Mouse (Mus musculus): ENCODE results near the gene Cox10.
A peak's percentile ranks its signal among the peaks of the same experiment; 100 is the strongest.

Cox10 gene

DNA sequence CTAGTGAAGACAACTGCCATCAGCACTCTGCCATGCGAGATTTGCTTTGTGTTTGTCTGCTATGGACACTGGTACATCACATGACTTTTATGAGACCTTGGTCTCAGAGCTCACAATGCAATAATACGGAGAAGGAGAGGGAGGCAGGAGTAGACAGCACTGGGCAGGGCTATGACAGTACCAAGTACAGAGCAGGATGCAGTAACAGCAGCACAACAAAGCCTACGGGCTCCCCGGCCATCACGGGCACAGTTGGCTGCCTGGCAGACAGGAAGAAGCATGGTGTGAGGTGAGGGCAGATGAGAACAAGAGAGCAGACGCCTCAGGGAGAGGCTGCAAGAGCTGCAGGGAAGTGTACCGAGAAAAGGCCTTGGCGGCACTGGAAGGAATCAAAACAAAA lies 87.3 kb downstream of the Cox10 start:
- no peak for DNase-seq

GRCm38 (mm10) chr11:63990759-63991158 lies 88.5 kb downstream of the Cox10 start:
- DNase-seq: no peak

- DNase-seq: no peak
These were observed 89.0 kb downstream of the Cox10 start for GRCm38 (mm10) chr11:63990311-63990710.

DNA sequence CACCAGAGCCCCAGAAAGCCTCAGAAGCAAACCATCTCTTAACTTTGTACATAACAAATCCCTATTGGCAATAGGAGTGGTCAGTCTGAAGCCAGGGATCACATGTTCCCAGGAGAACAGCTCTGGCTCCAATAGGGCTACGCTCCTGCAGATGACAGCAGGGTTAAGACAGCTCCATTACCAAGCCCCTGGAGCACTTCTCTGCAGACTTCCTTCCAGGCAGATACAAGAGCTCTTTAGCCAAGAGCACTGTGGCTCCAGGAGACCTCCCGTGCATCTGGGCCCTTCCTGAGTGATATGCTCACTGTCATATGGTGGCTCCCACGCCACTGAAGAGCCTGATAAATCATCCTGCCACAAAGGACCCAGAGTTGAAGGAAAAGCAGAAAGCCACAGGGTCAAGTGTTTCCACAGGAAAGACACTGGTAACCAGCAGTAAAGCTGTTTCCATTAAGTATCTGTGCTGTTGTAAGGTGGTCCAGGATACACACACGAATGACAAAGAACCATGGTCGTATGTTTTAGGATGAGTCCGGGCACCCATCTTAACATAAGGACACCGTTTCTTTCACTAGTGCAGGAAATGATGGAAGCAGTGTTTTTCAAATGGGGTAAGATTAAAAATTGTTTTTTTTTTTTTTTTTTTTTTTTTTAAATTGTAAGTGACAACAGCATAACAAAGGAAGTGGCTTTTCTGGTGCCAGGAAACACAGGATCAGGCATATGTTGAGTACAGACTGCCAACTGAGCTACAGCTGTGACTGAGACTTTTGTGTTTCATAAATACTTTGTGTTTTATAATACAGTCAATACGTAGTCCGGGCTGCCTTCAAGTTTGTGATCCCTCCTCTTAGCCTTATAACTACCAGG lies 90.0 kb downstream of the Cox10 start:
- DNase-seq: no peak

- DNase-seq: no peak
These were observed 91.1 kb downstream of the Cox10 start for GRCm38 (mm10) chr11:63988031-63988665.

GRCm38 (mm10) chr11:63986710-63987109 lies 92.6 kb downstream of the Cox10 start:
- DNase-seq: no peak

DNA sequence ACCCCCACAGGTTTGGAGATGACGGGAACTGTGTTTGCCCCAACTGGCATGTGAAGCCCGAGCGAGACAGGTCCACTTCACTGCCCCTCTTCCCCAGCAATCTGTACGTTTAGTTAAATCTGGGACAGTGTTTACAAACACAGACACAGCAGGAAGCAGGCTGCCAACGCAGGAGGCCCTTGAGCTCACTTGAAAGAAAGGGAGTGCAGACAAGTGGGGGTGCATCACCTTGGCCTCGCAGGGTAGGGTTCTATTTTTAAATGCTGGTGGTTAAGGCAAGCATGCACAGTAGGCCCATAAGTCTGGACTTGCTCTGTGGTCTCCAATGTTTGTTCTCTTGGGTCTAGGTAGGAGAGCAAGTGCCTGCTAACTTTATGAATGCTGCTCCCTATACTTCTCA lies 93.8 kb downstream of the Cox10 start:
- DNase-seq: peak in 1 of 2 experiments; percentile 27

DNA sequence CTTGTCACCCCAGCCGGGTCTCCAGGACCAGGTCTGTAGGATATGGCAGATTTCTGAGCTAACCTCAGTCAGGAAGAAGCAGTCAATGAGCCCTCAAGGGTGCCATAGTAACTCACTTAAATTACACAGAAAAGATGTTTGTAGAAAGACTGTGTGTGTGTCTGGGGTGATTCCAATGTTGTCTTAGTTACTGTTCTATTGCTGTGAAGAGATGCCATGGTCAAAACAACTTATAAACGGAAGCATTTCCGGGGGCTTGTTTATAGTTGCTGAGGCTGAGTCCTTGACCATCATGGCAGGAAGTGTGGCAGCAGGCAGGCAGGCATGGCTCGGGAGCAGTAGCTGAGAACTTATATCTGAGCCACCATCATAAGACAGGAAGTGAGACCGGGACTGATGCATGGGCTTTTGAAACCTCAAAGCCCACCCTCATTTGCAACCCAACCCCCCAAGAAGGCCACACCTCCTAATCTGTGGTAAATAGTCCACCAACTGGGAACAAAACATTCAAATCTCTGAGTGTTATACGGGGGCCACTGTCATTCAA lies 94.6 kb downstream of the Cox10 start:
- DNase-seq: no peak

- DNase-seq: no peak
These were observed 101.5 kb downstream of the Cox10 start for GRCm38 (mm10) chr11:63977741-63978140.

DNA sequence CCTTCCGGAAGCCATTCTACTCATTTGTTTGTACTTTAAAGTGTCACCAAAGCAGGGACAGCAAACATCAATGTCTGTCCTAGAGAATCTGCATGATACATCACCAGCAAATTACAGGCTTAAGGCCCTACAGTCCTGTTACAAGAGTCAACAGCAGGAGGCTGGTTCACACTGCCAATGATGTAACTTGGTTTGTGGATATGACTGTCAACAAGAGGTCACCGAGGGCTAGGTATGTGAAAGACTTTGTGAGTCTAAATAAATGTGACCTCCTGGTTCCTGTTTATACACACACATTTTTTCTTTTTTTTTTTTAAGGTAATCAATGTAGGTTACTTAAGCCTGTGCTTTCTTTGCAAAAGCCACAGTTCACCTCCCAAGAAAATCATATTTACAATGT lies 102.5 kb downstream of the Cox10 start:
- DNase-seq: no peak

DNA sequence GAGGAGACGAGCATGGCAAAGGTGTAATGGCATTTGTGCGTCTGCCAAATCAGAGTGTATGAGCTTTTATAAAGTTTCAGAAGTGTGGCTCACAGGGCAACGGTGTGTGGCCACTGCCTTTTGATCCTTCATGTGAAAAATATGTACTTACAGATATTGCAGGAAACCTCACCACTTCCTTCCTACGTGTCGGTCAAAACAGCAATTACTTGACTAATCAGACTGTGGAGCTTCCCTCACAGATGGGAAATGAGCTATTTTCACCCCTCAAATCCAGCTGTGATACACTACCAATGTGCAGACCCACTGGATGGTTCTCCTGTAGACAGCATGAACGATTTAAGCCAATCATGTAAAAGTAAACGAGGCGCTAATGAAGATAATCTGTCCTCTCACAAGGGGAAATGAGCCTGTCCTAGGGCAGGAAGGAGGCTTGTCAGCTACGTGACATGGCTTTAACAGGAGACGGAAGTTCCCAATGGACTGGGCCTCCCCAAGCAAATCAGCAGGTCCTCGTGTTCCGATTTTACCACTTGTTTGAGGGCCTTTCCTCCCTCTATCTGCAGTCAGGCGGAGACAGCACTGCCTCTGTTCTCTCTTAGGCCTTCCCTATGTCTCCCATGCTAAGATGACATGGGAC lies 103.9 kb downstream of the Cox10 start:
- no peak for DNase-seq

GRCm38 (mm10) chr11:63973973-63974372 lies 105.3 kb downstream of the Cox10 start:
- peak; percentile 41 to 65 for DNase-seq

- DNase-seq: no peak
These were observed 107.8 kb downstream of the Cox10 start for GRCm38 (mm10) chr11:63971462-63971861.

GRCm38 (mm10) chr11:63970818-63971217 lies 108.5 kb downstream of the Cox10 start:
- no peak for DNase-seq

GRCm38 (mm10) chr11:63969205-63969910 lies 109.9 kb downstream of the Cox10 start:
- DNase-seq: no peak

DNA sequence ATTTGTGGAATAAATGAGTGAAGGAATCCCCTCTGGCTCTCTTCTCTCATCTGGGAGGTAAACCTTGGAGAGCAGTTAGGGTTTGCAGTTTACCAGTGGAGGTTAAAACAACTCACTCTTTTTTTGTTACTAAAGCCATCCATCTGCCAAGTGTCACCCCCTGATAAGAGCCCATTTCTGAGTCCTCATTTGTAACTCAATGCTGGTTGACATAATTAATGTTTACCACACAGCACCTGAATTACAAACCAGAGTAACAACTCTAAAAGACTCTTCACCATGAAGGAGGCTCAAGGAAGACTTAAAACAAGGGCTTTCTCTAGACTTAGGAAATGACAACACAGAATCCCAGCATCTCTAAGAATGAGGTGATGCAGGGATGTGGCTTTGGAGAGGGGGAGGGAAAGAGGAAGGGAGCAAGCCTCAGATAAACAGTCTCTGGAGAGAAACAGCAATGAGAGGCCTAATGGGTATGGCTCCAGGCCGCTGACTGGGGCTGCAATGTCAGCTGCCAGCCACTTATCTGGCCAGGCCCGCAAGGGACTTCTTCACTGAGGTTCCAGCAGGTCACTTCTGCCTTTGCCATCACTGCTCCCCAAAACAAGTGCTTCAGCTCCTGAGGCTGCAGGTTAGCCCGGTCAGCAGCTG lies 110.8 kb downstream of the Cox10 start:
- DNase-seq: no peak

DNA sequence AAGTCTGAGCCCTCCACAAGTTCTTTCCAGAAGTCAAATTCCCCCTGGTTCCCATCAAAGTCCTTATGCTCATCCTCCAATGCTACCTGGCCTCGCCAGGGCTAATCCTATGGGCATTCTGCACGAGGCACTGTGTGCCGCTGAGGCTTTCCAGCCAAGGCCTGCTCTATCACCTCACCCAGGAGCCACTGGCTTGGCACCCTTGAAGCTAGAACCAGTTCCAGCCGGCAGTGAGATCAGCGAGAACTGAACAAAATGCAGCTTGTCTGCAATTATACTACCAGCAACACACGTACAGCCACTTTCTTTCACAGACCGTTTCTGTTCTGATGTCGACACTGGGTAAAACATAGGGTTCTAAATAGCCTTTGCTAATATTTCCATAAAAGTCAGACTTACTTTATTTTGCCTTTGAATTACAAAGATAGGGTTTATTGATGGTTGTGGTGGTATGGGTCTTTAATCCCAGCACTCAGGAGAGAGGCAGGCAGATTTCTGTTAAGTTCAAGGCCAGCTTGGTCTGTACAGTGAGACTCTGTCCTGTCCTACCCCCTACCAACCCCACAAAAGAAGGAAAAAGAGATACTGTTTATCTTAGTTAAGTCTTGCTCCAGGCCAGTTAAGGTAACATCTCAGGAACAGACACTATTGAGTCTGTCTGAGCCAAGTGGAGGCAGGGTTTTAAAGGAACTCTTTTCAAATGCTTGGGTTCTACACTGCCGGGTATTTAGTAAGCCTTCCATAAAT lies 111.5 kb downstream of the Cox10 start:
- DNase-seq: no peak

DNA sequence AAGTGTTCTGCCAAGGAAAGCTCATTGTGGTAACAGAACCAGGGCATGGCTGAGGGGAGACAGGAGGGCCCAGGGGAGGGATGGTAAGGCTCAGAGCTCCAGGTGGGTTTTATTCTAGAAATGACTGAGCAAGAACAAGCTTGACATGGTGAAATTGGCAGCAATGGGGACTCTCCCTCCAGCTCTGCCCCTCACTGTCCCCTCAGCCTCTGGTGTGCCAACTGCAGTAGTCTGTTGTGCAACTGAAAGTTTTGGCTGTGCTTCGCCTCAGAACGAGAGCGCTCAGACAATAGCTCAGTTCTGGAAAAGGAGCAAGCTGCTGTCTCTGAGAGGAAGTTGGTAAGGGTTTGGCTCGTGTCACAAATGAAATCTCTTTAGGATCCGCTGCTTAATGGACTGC lies 113.8 kb downstream of the Cox10 start:
- DNase-seq: peak; percentile 36 to 54

- peak; percentile 59 to 84 for DNase-seq
These were observed 122.1 kb downstream of the Cox10 start for GRCm38 (mm10) chr11:63957207-63957606.

- DNase-seq: peak in 1 of 2 experiments; percentile 15
These were observed 122.5 kb downstream of the Cox10 start for GRCm38 (mm10) chr11:63956748-63957147.

GRCm38 (mm10) chr11:63953887-63954286 lies 125.4 kb downstream of the Cox10 start:
- DNase-seq: no peak
